Mouse (Mus musculus): Measurements from ENCODE around the gene St3gal3. TPM values are rescaled to one million over a fixed set of nuclear protein-coding genes. Genes with fewer than 3 reads are reported as not detected.

The St3gal3 gene
- total and polyA plus RNA-seq, 3 experiments = 6.9 to 13.8 (median 13.4) TPM

- peaks cover 46% of the 10 kb centered on the region for H3K36me3 ChIP-seq (replicated peaks)
- no peaks in the 10 kb centered on the region for H3K9me3 ChIP-seq (replicated peaks)
- no peaks in the 10 kb centered on the region for H3K27me3 ChIP-seq (ENCODE audit: insufficient read depth, low read length)
- TF ChIP-seq GATA2 (IDR thresholded peaks at IDR 0.05; ENCODE audit: borderline replicate concordance, low read depth, low read length) (no peak), GATA1 (IDR thresholded peaks at IDR 0.05; ENCODE audit: borderline replicate concordance, low read length) (no peak), POLR2AphosphoS5 (IDR thresholded peaks at IDR 0.05; ENCODE audit: insufficient replicate concordance, low read depth, low read length) (no peak), TAL1 (conservative IDR thresholded peaks at IDR 0.05; ENCODE audit: low read depth, low read length) (no peak), CTCF (IDR thresholded peaks at IDR 0.05; ENCODE audit: low read depth, low read length) (no peak)
- no peak overlapping the region for H3K4me3 ChIP-seq (ENCODE audit: low read depth, low read length)
- ATAC-seq (ENCODE audit: extremely low read depth, insufficient number of reproducible peaks, low FRiP score, poor library complexity, severe bottlenecking) (no peak), DNase-seq (ENCODE audit: low spot score) (no peak)
- no peaks in the 10 kb centered on the region for H3K4me1 ChIP-seq (ENCODE audit: insufficient read depth, low read depth, low read length)
Observed at GRCm38 (mm10) chr4:118030330-118030729, 104.4 kb downstream of the St3gal3 start.

- TF ChIP-seq TAL1 (conservative IDR thresholded peaks at IDR 0.05; ENCODE audit: low read depth, low read length) = no peak
- no peak for TF ChIP-seq GATA2 (IDR thresholded peaks at IDR 0.05; ENCODE audit: borderline replicate concordance, low read depth, low read length)
- no peak for TF ChIP-seq GATA1 (IDR thresholded peaks at IDR 0.05; ENCODE audit: borderline replicate concordance, low read length)
- no peak for TF ChIP-seq POLR2AphosphoS5 (IDR thresholded peaks at IDR 0.05; ENCODE audit: insufficient replicate concordance, low read depth, low read length)
- TF ChIP-seq CTCF (IDR thresholded peaks at IDR 0.05; ENCODE audit: low read depth, low read length) = no peak
Observed at GRCm38 (mm10) chr4:118029892-118030291, 104.8 kb downstream of the St3gal3 start.

GRCm38 (mm10) chr4:118028994-118029393 lies 105.7 kb downstream of the St3gal3 start:
- no peaks in the 10 kb centered on the region for H3K4me1 ChIP-seq (ENCODE audit: insufficient read depth, low read depth, low read length)
- no peak for ATAC-seq (ENCODE audit: extremely low read depth, insufficient number of reproducible peaks, low FRiP score, poor library complexity, severe bottlenecking)
- H3K9me3 ChIP-seq (replicated peaks) = no peaks in the 10 kb centered on the region
- TF ChIP-seq POLR2AphosphoS5 (IDR thresholded peaks at IDR 0.05; ENCODE audit: insufficient replicate concordance, low read depth, low read length) = no peak
- TF ChIP-seq CTCF (IDR thresholded peaks at IDR 0.05; ENCODE audit: low read depth, low read length) = no peak
- TF ChIP-seq TAL1 (conservative IDR thresholded peaks at IDR 0.05; ENCODE audit: low read depth, low read length) = no peak
- TF ChIP-seq GATA1 (IDR thresholded peaks at IDR 0.05; ENCODE audit: borderline replicate concordance, low read length) = no peak
- TF ChIP-seq GATA2 (IDR thresholded peaks at IDR 0.05; ENCODE audit: borderline replicate concordance, low read depth, low read length) = no peak
- peaks cover 51% of the 10 kb centered on the region for H3K36me3 ChIP-seq (replicated peaks)
- H3K27me3 ChIP-seq (ENCODE audit: insufficient read depth, low read length) = no peaks in the 10 kb centered on the region
- H3K4me3 ChIP-seq (ENCODE audit: low read depth, low read length) = no peak overlapping the region
- no peak for DNase-seq (ENCODE audit: low spot score)

More at GRCm38 (mm10) chr4:118029892-118030291, 104.8 kb downstream of the St3gal3 start:
- no peaks in the 10 kb centered on the region for H3K27me3 ChIP-seq (ENCODE audit: insufficient read depth, low read length)
- ATAC-seq (ENCODE audit: extremely low read depth, insufficient number of reproducible peaks, low FRiP score, poor library complexity, severe bottlenecking) = no peak
- DNase-seq (ENCODE audit: low spot score) = no peak
- no peaks in the 10 kb centered on the region for H3K9me3 ChIP-seq (replicated peaks)
- H3K4me1 ChIP-seq (ENCODE audit: insufficient read depth, low read depth, low read length) = no peaks in the 10 kb centered on the region
- H3K4me3 ChIP-seq (ENCODE audit: low read depth, low read length) = no peak overlapping the region
- H3K36me3 ChIP-seq (replicated peaks) = peaks cover 48% of the 10 kb centered on the region

- Histone ChIP-seq H3K9me3 (replicated peaks) (no peaks in the 10 kb centered on the region), H3K4me3 (ENCODE audit: low read depth, low read length) (no peak overlapping the region), H3K27me3 (ENCODE audit: insufficient read depth, low read length) (no peaks in the 10 kb centered on the region), H3K36me3 (replicated peaks) (peaks cover 49% of the 10 kb centered on the region), H3K4me1 (ENCODE audit: insufficient read depth, low read depth, low read length) (no peaks in the 10 kb centered on the region)
- TF ChIP-seq GATA1 (IDR thresholded peaks at IDR 0.05; ENCODE audit: borderline replicate concordance, low read length) = no peak
- no peak for TF ChIP-seq GATA2 (IDR thresholded peaks at IDR 0.05; ENCODE audit: borderline replicate concordance, low read depth, low read length)
- TF ChIP-seq CTCF (IDR thresholded peaks at IDR 0.05; ENCODE audit: low read depth, low read length) = no peak
- TF ChIP-seq POLR2AphosphoS5 (IDR thresholded peaks at IDR 0.05; ENCODE audit: insufficient replicate concordance, low read depth, low read length) = no peak
- no peak for TF ChIP-seq TAL1 (conservative IDR thresholded peaks at IDR 0.05; ENCODE audit: low read depth, low read length)
- DNase-seq (ENCODE audit: low spot score) = no peak
- ATAC-seq (ENCODE audit: extremely low read depth, insufficient number of reproducible peaks, low FRiP score, poor library complexity, severe bottlenecking) = no peak
Observed at GRCm38 (mm10) chr4:118025931-118026330, 108.8 kb downstream of the St3gal3 start.

- TF ChIP-seq POLR2AphosphoS5 (IDR thresholded peaks at IDR 0.05; ENCODE audit: insufficient replicate concordance, low read depth, low read length) = no peak
- TF ChIP-seq GATA1 (IDR thresholded peaks at IDR 0.05; ENCODE audit: borderline replicate concordance, low read length) = no peak
- TF ChIP-seq TAL1 (conservative IDR thresholded peaks at IDR 0.05; ENCODE audit: low read depth, low read length) = no peak
- no peak for TF ChIP-seq GATA2 (IDR thresholded peaks at IDR 0.05; ENCODE audit: borderline replicate concordance, low read depth, low read length)
- no peak for TF ChIP-seq CTCF (IDR thresholded peaks at IDR 0.05; ENCODE audit: low read depth, low read length)
- H3K27me3 ChIP-seq (ENCODE audit: insufficient read depth, low read length) = no peaks in the 10 kb centered on the region
- ATAC-seq (ENCODE audit: extremely low read depth, insufficient number of reproducible peaks, low FRiP score, poor library complexity, severe bottlenecking) = no peak
- DNase-seq (ENCODE audit: low spot score) = no peak
- no peak overlapping the region for H3K4me3 ChIP-seq (ENCODE audit: low read depth, low read length)
- no peaks in the 10 kb centered on the region for H3K9me3 ChIP-seq (replicated peaks)
- peaks cover 48% of the 10 kb centered on the region for H3K36me3 ChIP-seq (replicated peaks)
- H3K4me1 ChIP-seq (ENCODE audit: insufficient read depth, low read depth, low read length) = no peaks in the 10 kb centered on the region
Observed at GRCm38 (mm10) chr4:118025381-118025780, 109.3 kb downstream of the St3gal3 start.

GRCm38 (mm10) chr4:118022811-118023210 lies 111.9 kb downstream of the St3gal3 start:
- H3K27me3 ChIP-seq (ENCODE audit: insufficient read depth, low read length) = no peaks in the 10 kb centered on the region
- ATAC-seq (ENCODE audit: extremely low read depth, insufficient number of reproducible peaks, low FRiP score, poor library complexity, severe bottlenecking) = no peak

More at GRCm38 (mm10) chr4:118022811-118023210, 111.9 kb downstream of the St3gal3 start:
- H3K4me3 ChIP-seq (ENCODE audit: low read depth, low read length) = no peak overlapping the region
- DNase-seq (ENCODE audit: low spot score) = no peak
- H3K9me3 ChIP-seq (replicated peaks) = no peaks in the 10 kb centered on the region
- H3K4me1 ChIP-seq (ENCODE audit: insufficient read depth, low read depth, low read length) = no peaks in the 10 kb centered on the region
- peaks cover 49% of the 10 kb centered on the region for H3K36me3 ChIP-seq (replicated peaks)
- TF ChIP-seq GATA1 (IDR thresholded peaks at IDR 0.05; ENCODE audit: borderline replicate concordance, low read length) (no peak), TAL1 (conservative IDR thresholded peaks at IDR 0.05; ENCODE audit: low read depth, low read length) (no peak), POLR2AphosphoS5 (IDR thresholded peaks at IDR 0.05; ENCODE audit: insufficient replicate concordance, low read depth, low read length) (no peak), GATA2 (IDR thresholded peaks at IDR 0.05; ENCODE audit: borderline replicate concordance, low read depth, low read length) (no peak), CTCF (IDR thresholded peaks at IDR 0.05; ENCODE audit: low read depth, low read length) (no peak)

Data from G1E (cell line).